Mouse (Mus musculus) liver, postnatal 0 days (tissue): ENCODE measurements around the gene Cpm.

Experiments used
- CTCF ChIP-seq: sonication (generic); IDR thresholded peaks from 2 replicates; pipeline ENCODE4 v1.5.1; 2016; ENCODE audit warnings: antibody characterized with exemption, low read depth
- EP300 ChIP-seq: IDR thresholded peaks from 2 replicates; pipeline ENCODE4 v1.6.1; 2016; ENCODE audit warnings: antibody characterized with exemption, low read depth, mild to moderate bottlenecking

GRCm38 (mm10) chr10:117630176-117630575, 876 bp downstream of the Cpm start:
- no peak for TF ChIP-seq CTCF
- no peak for TF ChIP-seq EP300
